Mouse (Mus musculus) retina, embryonic 14.5 days (tissue): ENCODE measurements around the gene Crhr2.

ENCODE experiments used
- DNase-seq: peaks from one replicate; pipeline ENCODE4 v3.0.0-alpha.2; 2015; ENCODE audit warnings: low spot score

Crhr2 gene

GRCm38 (mm10) chr6:55117325-55118109 is 15.3 kb downstream of the Crhr2 start:
- peak; percentile 59 for DNase-seq

DNA sequence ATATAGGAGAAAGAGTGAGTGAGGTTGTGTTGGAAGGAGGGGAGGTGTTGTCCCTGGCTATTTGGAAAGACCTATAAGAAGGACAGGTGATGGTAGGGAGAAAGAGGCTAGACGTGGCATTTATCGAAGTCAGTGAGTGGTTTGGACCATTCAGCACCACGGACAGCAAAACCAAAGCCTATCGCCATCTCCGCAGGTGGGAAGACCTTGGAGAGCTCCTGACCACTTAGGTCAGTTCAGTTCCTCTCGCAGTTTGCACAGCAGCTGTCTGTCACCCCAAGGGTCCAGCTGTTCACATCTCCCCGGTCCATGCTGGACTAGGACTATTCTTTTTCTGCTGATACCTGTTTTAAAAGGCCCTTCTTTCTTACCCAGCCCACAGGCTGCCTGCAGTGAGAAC is 24.5 kb downstream of the Crhr2 start:
- DNase-seq = peak; percentile 69

- DNase-seq = no peak
Observed at GRCm38 (mm10) chr6:55098603-55099002, 34.2 kb downstream of the Crhr2 start.

GRCm38 (mm10) chr6:55098030-55098429 is 34.8 kb downstream of the Crhr2 start:
- no peak for DNase-seq

DNA sequence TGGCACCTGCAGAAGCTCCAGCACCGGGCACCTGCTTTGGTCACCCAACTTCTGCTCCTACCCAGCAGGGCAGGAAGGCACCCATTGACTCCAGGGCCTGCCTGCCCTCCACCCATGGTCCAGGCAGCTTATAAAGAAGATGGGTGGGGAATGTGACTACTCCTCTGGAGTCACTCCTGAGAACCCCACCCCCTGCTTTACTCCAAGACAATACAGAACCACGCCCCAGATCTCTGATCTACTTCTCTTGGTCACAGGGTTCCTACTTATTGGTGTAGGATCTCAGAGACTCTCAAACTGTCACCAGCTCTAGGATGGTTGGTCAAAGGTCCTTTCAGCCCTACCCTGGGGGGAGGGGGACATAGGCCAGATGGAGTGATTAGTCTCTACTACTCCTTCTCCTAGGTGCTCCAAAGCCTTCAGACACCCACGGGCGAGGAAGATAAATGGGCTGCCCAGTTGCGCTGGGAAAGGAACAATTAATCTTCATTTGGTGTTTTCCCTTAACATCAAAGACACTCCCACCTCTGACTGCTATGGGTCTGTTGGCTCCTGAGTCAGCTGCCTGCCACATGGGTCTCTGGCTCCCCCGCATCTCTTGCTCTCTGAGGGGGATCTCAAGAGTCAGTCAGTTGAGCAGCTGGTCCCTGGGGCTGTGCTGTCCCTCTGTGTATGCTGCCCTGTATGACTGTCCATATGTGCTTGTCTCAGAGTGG is 39.2 kb downstream of the Crhr2 start:
- peak; percentile 25 for DNase-seq

- no peak for DNase-seq
Observed at GRCm38 (mm10) chr6:55091396-55091795, 41.4 kb downstream of the Crhr2 start.

GRCm38 (mm10) chr6:55090639-55091038 is 42.2 kb downstream of the Crhr2 start:
- no peak for DNase-seq

DNA sequence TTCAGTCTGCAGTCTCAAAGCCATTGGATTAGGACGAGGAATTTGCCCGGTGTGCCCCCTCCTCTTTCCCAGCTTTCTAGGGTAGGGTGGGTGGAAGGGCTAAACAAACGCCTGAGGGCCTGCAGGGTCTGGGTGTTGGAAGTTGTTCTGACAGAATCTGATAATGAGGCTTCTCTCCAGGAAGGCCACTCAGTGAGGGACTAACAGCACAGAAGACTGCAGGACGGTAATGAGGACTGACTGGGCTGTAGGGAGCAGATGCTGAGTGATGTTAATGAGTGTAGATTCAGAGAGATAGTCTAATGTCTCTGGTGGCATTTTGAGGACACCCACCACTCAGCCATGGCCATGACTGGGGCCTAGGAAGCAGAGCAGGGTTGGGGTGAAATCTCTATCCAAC is 45.5 kb downstream of the Crhr2 start:
- peak; percentile 47 for DNase-seq

GRCm38 (mm10) chr6:55082261-55083051 is 50.4 kb downstream of the Crhr2 start:
- no peak for DNase-seq

DNA sequence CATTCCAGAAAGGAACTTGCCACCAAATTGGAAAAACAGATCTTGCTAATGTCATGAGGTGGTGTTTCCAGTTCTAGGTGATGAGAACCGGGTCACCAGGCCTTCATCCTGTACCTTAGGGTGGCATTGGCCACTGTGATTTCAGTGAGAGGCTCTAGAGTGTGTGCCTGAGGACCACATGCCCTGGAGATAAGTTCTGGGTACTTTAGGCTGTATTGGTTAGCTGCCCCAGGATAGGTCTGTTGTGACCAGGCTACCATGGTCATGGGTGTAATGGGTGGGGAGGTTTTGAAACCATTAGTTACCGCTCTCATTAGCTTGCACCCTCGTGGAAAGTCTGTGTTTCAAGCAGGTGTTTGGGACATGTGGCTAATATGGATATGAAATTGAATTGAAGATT is 51.4 kb downstream of the Crhr2 start:
- DNase-seq = no peak

GRCm38 (mm10) chr6:55076561-55077255 is 56.1 kb downstream of the Crhr2 start:
- DNase-seq = no peak

DNA sequence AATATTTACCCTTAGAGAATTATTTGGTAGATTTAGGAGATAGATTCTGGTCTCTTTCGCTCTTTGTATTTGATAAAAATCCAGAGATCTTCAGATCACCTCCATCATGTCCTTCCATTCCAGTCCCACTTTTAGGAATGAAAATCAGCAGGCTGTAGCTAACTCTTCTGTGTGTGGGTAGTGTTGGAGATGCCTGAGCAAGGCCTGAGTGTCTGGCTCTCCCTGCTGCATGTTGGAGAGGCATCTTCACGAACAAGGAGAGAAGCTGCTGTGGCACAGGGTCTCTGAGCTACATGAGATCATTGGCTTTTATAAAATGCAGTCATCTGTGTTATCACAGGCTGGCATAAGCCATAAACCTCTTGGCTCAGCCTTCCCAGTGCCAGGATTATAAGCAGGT is 66.9 kb downstream of the Crhr2 start:
- no peak for DNase-seq

GRCm38 (mm10) chr6:55064477-55064827 is 68.4 kb downstream of the Crhr2 start:
- no peak for DNase-seq

DNA sequence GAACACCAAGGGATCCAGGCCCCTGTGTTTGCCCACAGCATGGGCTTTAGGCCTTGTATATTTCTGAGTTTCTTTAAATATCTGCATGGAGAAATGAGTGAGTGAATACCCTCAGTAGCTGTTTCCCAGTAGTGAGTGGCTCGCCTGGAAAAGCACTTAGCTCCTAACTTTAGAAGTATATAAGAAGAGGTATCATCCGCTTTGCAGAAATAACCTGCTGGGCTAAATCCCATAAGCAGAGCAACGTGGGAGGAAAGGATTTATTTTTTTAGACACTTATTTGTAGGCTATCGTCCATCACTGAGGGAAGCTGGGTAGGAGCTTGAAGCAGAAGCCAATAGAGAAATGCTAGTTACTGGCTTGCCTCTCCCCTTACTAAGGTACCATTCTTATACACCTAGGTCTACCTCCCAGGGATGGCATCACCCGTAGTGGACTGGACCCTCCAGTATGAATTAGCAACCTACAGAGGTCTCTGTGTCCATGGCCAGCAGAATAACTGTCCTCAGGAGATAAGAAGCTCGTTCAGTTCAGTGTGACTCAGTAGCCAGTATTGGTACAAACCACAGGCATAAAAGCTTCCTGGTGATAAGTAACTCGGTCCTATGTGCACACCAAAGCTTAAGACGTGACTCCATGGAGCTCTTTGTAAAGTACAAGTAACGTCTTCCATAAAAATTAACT is 68.9 kb downstream of the Crhr2 start:
- DNase-seq = no peak

DNA sequence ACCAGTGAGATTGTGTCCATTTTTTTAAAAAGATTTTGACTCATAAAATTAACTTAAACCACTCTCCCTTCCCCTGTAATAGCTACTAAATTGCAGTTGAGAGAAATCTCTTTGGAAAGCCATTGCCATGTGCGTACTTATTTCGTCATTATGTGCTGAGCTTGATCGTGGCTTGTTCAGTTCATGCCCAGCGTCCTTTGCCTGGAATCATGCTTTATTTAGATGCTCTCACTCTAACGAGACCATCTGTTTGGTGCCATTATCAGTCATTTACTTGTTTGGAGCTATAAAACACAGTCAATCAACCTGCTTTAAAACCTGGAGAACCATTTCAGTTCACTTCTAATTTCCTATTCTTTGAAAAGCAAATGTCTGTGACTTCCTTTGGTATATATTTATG is 70.6 kb downstream of the Crhr2 start:
- no peak for DNase-seq

- DNase-seq = no peak
Observed at GRCm38 (mm10) chr6:55061328-55061727, 71.5 kb downstream of the Crhr2 start.

DNA sequence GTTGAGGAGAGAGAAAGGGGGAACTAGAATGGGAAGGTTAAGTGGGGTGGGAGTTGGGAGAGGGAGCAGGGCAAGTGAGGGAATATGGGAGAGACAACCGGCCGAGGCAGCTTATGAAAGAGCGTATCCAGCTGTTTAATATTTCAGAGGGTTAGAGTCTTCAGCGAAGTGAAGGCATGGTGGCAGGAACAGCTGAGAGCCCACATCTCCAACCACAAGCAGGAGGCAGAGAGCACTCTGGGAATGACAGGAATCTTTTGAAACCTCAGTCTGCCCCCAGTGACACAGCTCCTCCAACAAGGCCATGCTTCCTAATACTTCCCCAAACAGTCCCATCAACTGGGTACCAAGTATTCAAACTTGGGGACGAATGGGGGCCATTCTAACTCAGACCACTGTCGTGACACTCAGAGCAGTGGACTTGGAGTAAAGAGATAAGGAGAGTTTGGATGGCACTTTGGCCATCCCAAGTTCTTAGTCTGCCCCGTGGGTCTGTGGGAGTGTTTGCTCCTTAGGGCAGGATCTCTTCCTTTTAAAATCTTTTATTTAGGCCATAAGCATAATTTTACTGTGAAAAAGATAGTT is 72.5 kb downstream of the Crhr2 start:
- DNase-seq = no peak

- DNase-seq = no peak
Observed at GRCm38 (mm10) chr6:55057427-55057826, 75.4 kb downstream of the Crhr2 start.

DNA sequence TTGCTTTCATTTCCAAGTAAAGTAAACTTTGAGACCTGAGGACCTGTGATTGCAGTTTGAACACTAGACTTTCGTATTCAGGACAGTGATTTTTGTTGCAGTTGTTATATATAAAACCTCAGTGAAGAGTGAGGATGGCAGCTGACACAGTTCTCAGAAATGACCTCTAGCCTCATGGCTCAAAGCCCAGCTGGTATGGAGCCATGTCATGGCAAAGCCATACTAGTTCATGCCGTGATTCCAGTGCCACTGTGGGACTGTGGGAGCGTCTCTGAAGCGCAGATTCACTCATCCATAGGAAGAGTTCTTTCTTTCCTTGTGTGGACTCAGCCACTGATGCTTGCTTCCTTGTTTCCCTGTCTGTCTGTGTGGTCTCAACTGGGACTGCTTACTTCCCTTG is 78.3 kb downstream of the Crhr2 start:
- DNase-seq = no peak

GRCm38 (mm10) chr6:55049186-55049585 is 83.6 kb downstream of the Crhr2 start:
- DNase-seq = no peak

GRCm38 (mm10) chr6:55045326-55045725 is 87.5 kb downstream of the Crhr2 start:
- no peak for DNase-seq
